Mouse (Mus musculus) monocyte, adult 5-6 weeks (primary cell): ENCODE measurements around the gene Rnf145. TPM values are rescaled to one million over a fixed set of nuclear protein-coding genes. Genes with fewer than 3 reads are reported as not detected.

ENCODE experiments used
- ATAC-seq: fragments of 153-309, 156-312 bp; replicated peaks from 2 replicates; pipeline ENCODE4 v1.8.0; 2017; ENCODE audit warnings: mild to moderate bottlenecking; ENCODE audit not compliant: low TSS enrichment, insufficient number of reproducible peaks, severe bottlenecking, poor library complexity, low FRiP score
- total RNA-seq: library from RNA; stranded (forward); fragments of 200-1000, 200-491, 200-594 nt; gene quantifications from 3 replicates; pipeline ENCODE4 v1.2.3, GENCODE M21; 2017

Gene Rnf145
- total RNA-seq, 1 experiment from 2014 or later = 62.8 TPM

- ATAC-seq = no peak
These were observed 74.3 kb downstream of the Rnf145 start for GRCm38 (mm10) chr11:44593016-44593415.

GRCm38 (mm10) chr11:44594768-44595167 lies 76.0 kb downstream of the Rnf145 start:
- ATAC-seq = no peak

- no peak for ATAC-seq
These were observed 88.1 kb downstream of the Rnf145 start for GRCm38 (mm10) chr11:44606881-44607280.

GRCm38 (mm10) chr11:44608646-44609045 lies 89.9 kb downstream of the Rnf145 start:
- ATAC-seq = no peak

- no peak for ATAC-seq
These were observed 92.4 kb downstream of the Rnf145 start for GRCm38 (mm10) chr11:44610971-44611781.

GRCm38 (mm10) chr11:44612156-44612555 lies 93.4 kb downstream of the Rnf145 start:
- ATAC-seq = no peak

- no peak for ATAC-seq
These were observed 94.1 kb downstream of the Rnf145 start for GRCm38 (mm10) chr11:44612681-44613410.

GRCm38 (mm10) chr11:44613411-44614180 lies 94.8 kb downstream of the Rnf145 start:
- ATAC-seq = no peak

Other genes with a start within 250 kb of the Rnf145 start
- not detected in 3 replicates for gene Il12b, start 118.9 kb upstream of the Rnf145 start, total RNA-seq
- 50.1 to 70.9 TPM (median 70.8 TPM) in 3 replicates for gene Ublcp1, start 48.5 kb upstream of the Rnf145 start, total RNA-seq
- 7.4 to 16.9 TPM (median 14.2 TPM) in 3 replicates for gene Ebf1, start 98.4 kb downstream of the Rnf145 start, total RNA-seq